Mouse (Mus musculus) G1E (cell line): ENCODE measurements around the gene Ccnl1. TPM values are rescaled to one million over a fixed set of nuclear protein-coding genes. Genes with fewer than 3 reads are reported as not detected.

Experiments
- ATAC-seq: 2 replicates; pipeline ENCODE4 v1.8.0; 2016; ENCODE audit warnings: mild to moderate bottlenecking; ENCODE audit not compliant: insufficient number of reproducible peaks, poor library complexity, low FRiP score, severe bottlenecking; ENCODE audit errors: extremely low read depth
- DNase-seq: peaks from one replicate; pipeline ENCODE4 v3.0.0; 2012; ENCODE audit warnings: low spot score
- H3K27me3 ChIP-seq: 2 replicates; pipeline ENCODE4 v1.6.1; 2012; ENCODE audit warnings: mild to moderate bottlenecking, low read length, inconsistent platforms; ENCODE audit not compliant: insufficient read depth
- H3K36me3 ChIP-seq: replicated peaks from 2 replicates; pipeline ENCODE3; 2012; ENCODE audit warnings: mild to moderate bottlenecking, inconsistent platforms
- H3K4me1 ChIP-seq: 2 replicates; pipeline ENCODE4 v1.6.1; 2012; ENCODE audit warnings: low read depth, low read length, inconsistent platforms, mixed read lengths; ENCODE audit not compliant: insufficient read depth
- H3K4me3 ChIP-seq: 2 replicates; pipeline ENCODE4 v1.5.1; 2012; ENCODE audit warnings: low read depth, mild to moderate bottlenecking, inconsistent platforms, low read length, moderate library complexity, mixed read lengths
- H3K9me3 ChIP-seq: replicated peaks from 2 replicates; pipeline ENCODE4 v1.6.1; 2012; ENCODE audit warnings: inconsistent platforms
- CTCF ChIP-seq: IDR thresholded peaks from 2 replicates; pipeline ENCODE4 v1.5.1; 2012; ENCODE audit warnings: low read depth, low read length, inconsistent platforms, mixed read lengths
- GATA1 ChIP-seq: IDR thresholded peaks from 2 replicates; pipeline ENCODE4 v1.6.1; 2012; ENCODE audit warnings: borderline replicate concordance, low read length, inconsistent platforms, mixed read lengths
- GATA2 ChIP-seq: IDR thresholded peaks from 2 replicates; pipeline ENCODE4 v1.6.1; 2012; ENCODE audit warnings: low read depth, low read length, inconsistent platforms, borderline replicate concordance
- POLR2AphosphoS5 ChIP-seq: IDR thresholded peaks from 2 replicates; pipeline ENCODE4 v1.6.1; 2012; ENCODE audit warnings: low read depth, low read length, inconsistent platforms; ENCODE audit not compliant: insufficient replicate concordance
- TAL1 ChIP-seq: conservative IDR thresholded peaks from 2 replicates; pipeline ENCODE4 v1.6.1; 2012; ENCODE audit warnings: low read depth, low read length, inconsistent platforms, mixed read lengths
- polyA plus RNA-seq: library from polyadenylated mRNA; stranded (reverse); fragments of >175 nt; gene quantifications from 2 replicates; pipeline ENCODE4 v1.2.3, GENCODE M21; 2012
- total RNA-seq, 2 experiments: library from RNA; stranded (forward) in 1 of 2; stranded (reverse) in 1 of 2; fragments of 200-1000 nt in 1 of 2; fragments of >200 nt in 1 of 2; fragmentation: Nextera tagmentation in 1 of 2; gene quantifications; 2 replicates each; pipeline ENCODE4 v1.2.3; 2014 to 2017

The Ccnl1 gene
- total and polyA plus RNA-seq, 3 experiments: 30.5 to 227 (median 167) TPM

- no peak for ATAC-seq
- H3K9me3 ChIP-seq: no peaks in the 10 kb centered on the region
- no peaks in the 10 kb centered on the region for H3K36me3 ChIP-seq
- no peaks in the 10 kb centered on the region for H3K4me1 ChIP-seq
- TF ChIP-seq POLR2AphosphoS5 (no peak), TAL1 (no peak), GATA2 (no peak), GATA1 (no peak), CTCF (no peak)
- no peak overlapping the region for H3K4me3 ChIP-seq
- H3K27me3 ChIP-seq: peaks cover 16% of the 10 kb centered on the region
- no peak for DNase-seq
Observed at GRCm38 (mm10) chr3:65922420-65922819, 35.6 kb downstream of the Ccnl1 start.

GRCm38 (mm10) chr3:65921671-65922070 is 36.4 kb downstream of the Ccnl1 start:
- no peak for DNase-seq
- TF ChIP-seq GATA2 (no peak), POLR2AphosphoS5 (no peak), GATA1 (no peak), CTCF (no peak), TAL1 (no peak)
- Histone ChIP-seq H3K4me3 (no peak overlapping the region), H3K27me3 (peaks cover 11% of the 10 kb centered on the region), H3K9me3 (no peaks in the 10 kb centered on the region), H3K36me3 (no peaks in the 10 kb centered on the region), H3K4me1 (no peaks in the 10 kb centered on the region)
- ATAC-seq: no peak

GRCm38 (mm10) chr3:65919016-65919415 is 39.0 kb downstream of the Ccnl1 start:
- Histone ChIP-seq H3K9me3 (no peaks in the 10 kb centered on the region), H3K4me3 (no peak overlapping the region), H3K27me3 (peaks cover 8% of the 10 kb centered on the region), H3K36me3 (no peaks in the 10 kb centered on the region), H3K4me1 (no peaks in the 10 kb centered on the region)
- no peak for DNase-seq
- no peak for TF ChIP-seq GATA1
- TF ChIP-seq POLR2AphosphoS5: no peak
- no peak for TF ChIP-seq CTCF
- TF ChIP-seq TAL1: no peak
- TF ChIP-seq GATA2: no peak
- no peak for ATAC-seq

GRCm38 (mm10) chr3:65912928-65913327 is 45.1 kb downstream of the Ccnl1 start:
- ATAC-seq (no peak), DNase-seq (no peak)
- Histone ChIP-seq H3K4me1 (no peaks in the 10 kb centered on the region), H3K4me3 (no peak overlapping the region), H3K27me3 (peaks cover 10% of the 10 kb centered on the region; the same call in 1 of the 2 replicates), H3K36me3 (no peaks in the 10 kb centered on the region), H3K9me3 (no peaks in the 10 kb centered on the region)
- no peak for TF ChIP-seq POLR2AphosphoS5
- no peak for TF ChIP-seq GATA2
- TF ChIP-seq GATA1: no peak
- no peak for TF ChIP-seq CTCF

GRCm38 (mm10) chr3:65912217-65912616 is 45.8 kb downstream of the Ccnl1 start:
- DNase-seq (no peak), ATAC-seq (no peak)
- H3K27me3 ChIP-seq: peaks cover 10% of the 10 kb centered on the region; the same call in 1 of the 2 replicates
- no peak overlapping the region for H3K4me3 ChIP-seq
- no peaks in the 10 kb centered on the region for H3K36me3 ChIP-seq
- TF ChIP-seq GATA1: no peak
- TF ChIP-seq TAL1: no peak
- no peak for TF ChIP-seq POLR2AphosphoS5
- TF ChIP-seq GATA2: no peak
- no peak for TF ChIP-seq CTCF
- H3K4me1 ChIP-seq: no peaks in the 10 kb centered on the region
- H3K9me3 ChIP-seq: no peaks in the 10 kb centered on the region

GRCm38 (mm10) chr3:65911265-65911664 is 46.8 kb downstream of the Ccnl1 start:
- ATAC-seq: no peak
- H3K9me3 ChIP-seq: no peaks in the 10 kb centered on the region
- H3K27me3 ChIP-seq: peaks cover 10% of the 10 kb centered on the region; the same call in 1 of the 2 replicates

GRCm38 (mm10) chr3:65909454-65909853 is 48.6 kb downstream of the Ccnl1 start:
- ATAC-seq (no peak), DNase-seq (no peak)
- TF ChIP-seq TAL1: no peak
- no peak for TF ChIP-seq GATA1
- no peak for TF ChIP-seq CTCF
- no peak for TF ChIP-seq GATA2
- no peak for TF ChIP-seq POLR2AphosphoS5
- no peaks in the 10 kb centered on the region for H3K9me3 ChIP-seq
- H3K4me1 ChIP-seq: no peaks in the 10 kb centered on the region
- H3K27me3 ChIP-seq: peaks cover 10% of the 10 kb centered on the region; the same call in 1 of the 2 replicates
- H3K36me3 ChIP-seq: no peaks in the 10 kb centered on the region
- H3K4me3 ChIP-seq: no peak overlapping the region

More at GRCm38 (mm10) chr3:65911265-65911664, 46.8 kb downstream of the Ccnl1 start:
- H3K4me1 ChIP-seq: no peaks in the 10 kb centered on the region
- H3K36me3 ChIP-seq: no peaks in the 10 kb centered on the region
- H3K4me3 ChIP-seq: no peak overlapping the region
- no peak for TF ChIP-seq POLR2AphosphoS5
- no peak for TF ChIP-seq TAL1
- TF ChIP-seq CTCF: no peak
- no peak for DNase-seq
